Mouse (Mus musculus) B cell, adult 2 months (primary cell): ENCODE data around the gene Fbxw2.
"Not testable (repeated sequence)": the region's sequence is repeated elsewhere in the genome, so short reads cannot be mapped to it uniquely, and the experiment has no call there.

Experiments used
- DNase-seq, 2 experiments: peaks; one replicate each; pipeline ENCODE4 v3.0.0; 2022

Fbxw2 gene

DNA sequence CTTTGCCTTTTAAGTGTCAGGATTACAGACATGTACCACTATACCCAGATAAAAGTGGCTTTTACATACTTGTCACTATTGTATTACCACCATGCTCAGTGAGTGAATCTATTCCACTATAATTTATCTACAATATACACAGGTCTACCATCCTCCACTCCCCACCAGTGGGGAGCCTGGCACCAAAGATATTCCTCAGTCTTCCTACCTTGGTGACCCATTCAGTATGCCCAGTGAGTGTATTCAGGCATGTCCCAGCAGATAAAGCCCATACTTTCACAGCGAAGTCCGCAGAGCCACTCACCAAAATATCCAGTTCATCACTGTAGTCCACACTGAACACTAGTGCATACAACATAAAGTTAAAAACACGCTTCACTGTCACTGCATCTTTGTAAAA lies 15.3 kb downstream of the Fbxw2 start:
- DNase-seq, result no peak

DNA sequence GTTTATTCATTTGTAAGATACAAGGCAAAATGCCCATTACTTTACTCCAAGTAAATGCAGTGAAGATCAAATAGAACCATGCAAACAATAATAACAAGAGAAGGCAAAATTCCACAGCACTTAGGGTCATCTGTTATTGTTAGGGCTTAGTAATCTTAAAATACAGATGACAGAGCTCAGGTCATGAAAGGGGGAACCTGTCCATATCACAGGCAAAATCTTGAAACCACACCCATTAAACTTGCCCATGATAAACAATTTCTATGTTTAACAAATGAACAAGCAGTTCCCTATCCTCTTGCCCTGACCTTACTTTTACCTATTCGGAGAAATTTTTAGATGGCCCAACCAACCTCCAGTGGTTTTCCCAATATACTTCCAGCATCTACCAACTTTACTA lies 16.5 kb downstream of the Fbxw2 start:
- DNase-seq, result no peak

DNA sequence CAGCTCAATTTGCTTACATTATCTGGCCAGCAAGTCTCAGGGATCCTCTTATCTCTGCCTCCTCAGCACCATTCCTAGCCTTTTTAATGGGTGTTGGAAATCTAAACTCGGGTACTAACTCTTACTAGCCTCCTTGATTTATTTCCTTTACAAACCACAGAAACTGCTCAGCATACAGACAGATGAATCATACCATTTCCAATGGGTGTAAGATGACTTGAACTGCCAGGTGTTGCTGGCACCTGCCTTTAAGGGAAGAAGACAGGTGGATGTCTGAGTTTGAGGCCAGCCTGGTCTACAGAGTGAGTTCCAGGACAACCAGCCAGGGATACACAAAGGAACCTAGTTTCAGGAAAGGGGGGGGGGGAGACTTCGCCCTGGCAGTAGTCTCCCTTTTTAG lies 18.1 kb downstream of the Fbxw2 start:
- no peak for DNase-seq

GRCm38 (mm10) chr2:34805364-34805950 lies 20.7 kb downstream of the Fbxw2 start:
- no peak for DNase-seq

GRCm38 (mm10) chr2:34804815-34805214 lies 21.3 kb downstream of the Fbxw2 start:
- DNase-seq, result no peak

GRCm38 (mm10) chr2:34804172-34804571 lies 21.9 kb downstream of the Fbxw2 start:
- no peak for DNase-seq

DNA sequence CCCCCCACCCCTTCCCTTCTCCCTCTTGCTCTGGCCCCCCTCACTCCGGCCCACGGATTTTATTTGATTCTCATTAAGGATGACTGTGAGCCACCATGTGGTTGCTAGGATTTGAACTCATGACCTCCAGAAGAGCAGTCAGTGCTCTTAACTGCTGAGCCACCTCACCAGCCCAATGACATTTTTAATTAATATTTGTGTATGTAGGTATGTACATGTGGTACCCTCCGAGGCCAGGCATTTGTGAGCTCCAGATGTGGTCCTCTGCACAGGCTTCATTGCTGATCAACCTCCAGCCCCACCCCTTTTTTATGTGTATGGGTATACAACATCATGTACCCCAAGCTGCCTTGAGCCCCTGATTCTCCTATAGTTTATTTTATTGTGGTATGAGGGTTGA lies 22.4 kb downstream of the Fbxw2 start:
- DNase-seq, result no peak

GRCm38 (mm10) chr2:34802565-34803245 lies 23.4 kb downstream of the Fbxw2 start:
- DNase-seq, result peak; percentile 58 to 64

DNA sequence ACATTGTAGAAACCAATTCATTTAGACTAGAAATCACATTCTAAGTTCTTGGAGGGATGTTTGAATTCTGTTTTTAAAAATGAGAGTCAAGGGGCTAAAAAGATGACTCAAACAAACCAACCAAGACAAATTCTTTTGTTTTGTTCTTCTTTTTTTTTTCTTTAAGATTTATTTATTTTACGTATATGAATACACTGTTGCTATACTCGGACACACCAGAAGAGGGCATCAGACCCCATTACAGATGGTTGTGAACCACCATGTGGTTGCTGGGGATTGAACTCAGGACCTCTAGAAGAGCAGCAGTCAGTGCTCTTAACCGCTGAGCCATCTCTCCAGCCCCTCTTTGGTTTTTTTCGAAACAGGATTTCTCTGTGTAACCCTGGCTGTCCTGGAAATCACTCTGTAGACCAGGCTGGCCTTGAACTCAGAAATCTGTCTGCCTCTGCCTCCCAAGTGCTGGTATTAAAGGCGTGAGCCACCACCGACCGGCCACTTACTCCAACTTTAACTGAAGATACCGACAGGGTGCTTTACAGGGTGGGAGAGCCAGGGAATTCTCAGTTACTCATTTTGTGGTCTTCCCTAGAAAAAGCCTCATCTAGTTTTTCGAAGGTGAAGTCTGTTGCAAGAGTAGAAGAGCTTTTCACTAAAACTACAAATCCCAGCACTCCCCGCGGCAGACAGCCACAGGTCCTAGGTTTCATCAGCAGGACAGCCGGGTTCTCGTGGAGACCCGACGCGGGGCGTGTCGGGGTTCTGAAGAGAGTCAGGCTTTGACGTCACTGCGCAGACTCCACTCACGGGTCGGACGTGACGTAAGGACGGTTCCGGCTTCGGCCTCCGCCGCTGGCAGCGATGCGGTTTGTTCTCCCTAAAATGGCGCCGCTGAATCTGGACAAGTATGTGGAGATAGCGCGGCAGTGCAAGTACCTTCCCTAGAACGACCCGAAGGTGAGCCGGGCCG lies 24.3 kb downstream of the Fbxw2 start:
- DNase-seq, result peak; percentile 95 to 97

DNA sequence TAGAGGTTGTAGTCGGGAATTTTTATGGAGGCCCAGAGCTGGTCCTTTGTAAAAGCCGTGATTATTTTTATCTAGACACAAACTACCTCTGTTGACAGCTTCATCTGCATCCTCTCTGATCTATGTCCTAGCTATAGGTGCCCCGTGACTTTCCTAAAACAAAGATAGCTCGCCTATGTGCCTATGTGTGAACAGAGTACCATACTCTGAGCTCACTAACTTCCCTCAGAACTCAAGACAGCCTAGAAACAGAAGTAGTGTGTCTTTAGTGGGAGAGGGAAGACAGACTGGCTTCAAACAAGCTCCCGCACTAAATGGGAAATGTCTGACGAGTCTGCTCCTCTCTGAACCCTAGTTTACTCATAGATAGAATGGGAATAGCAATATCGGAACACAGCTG lies 25.7 kb downstream of the Fbxw2 start:
- DNase-seq, result no peak

DNA sequence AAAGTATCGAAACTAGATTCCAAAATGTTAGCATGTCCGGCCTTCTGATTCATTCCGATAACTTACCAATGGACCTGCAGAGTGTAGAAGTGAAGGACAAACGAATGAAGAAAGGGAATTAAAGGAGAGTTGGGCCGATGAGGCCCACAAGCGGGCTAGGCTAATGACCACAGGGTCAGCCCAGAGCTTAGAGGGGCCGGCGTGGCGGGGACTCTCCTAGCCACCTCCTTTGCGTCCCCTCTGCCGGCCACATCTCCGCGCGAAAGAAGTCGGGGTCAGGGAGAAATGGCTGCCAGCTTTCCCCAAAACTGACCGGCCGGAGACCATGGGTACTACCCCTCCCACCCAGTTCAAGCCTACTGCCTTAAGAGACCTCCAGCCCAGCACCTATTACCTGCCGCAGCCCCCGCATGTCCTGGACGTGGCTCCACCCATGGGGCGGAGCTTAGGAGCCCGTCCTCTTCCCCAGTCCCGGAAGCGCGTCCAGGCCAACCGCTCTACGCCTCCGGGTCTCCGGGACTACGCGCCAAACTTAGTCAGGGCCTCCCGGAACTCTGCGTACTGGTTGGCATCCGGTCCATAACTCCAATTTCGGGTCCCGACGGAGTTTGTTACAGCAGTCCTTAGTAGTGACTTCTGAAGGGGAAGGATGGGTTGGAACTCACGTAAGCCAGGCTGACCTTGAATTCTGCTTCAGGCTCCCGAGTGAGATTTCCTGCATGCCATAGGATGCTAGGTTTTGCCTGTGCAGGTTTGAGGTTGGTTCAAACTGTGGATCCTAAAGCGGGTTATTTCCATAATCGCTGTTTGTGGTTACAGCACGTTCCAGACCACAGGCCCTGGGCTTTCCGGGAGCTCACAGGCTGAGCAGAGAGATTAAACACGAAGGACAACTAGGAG lies 26.5 kb downstream of the Fbxw2 start, which contains the start of gene Rabepk:
Rabepk (minus strand) TSS at position 556 of the 900 bp plus-strand sequence.
- DNase-seq, result peak; percentile 84

DNA sequence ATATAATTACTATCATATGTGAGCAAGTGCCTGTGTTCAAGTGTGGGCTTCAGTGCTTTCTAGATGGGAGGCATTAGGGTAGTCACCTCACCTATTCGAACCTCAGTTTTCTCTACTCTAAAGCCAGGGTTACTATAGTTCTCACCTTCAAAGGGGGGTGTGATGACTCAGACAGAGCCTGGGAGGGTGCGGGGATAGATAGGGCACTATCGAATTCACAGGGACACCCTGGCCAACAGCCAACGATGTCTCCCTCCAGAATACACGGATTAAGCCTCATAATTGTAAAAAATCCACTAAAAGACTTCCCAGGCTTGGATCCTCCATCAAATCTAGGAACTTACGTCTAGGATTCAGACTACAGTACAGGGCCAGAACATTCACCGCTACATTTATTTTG lies 30.7 kb downstream of the Fbxw2 start:
- no peak for DNase-seq

GRCm38 (mm10) chr2:34794511-34794910 lies 31.6 kb downstream of the Fbxw2 start:
- no peak for DNase-seq

DNA sequence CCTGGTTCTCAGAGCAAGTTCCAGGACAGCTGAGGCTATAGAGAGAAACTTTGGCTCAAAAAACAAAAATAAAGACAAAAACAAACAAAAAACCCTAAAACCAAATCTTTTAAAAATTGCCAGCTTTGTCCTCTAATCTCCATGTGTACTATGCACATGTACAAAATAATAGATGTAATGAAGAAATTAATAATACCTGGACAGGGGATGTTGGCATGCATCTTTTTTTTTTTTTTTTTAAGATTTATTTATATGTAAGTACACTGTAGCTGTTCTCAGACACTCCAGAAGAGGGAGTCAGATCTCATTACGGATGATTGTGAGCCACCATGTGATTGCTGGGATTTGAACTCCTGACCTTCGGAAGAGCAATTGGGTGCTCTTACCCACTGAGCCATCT lies 33.6 kb downstream of the Fbxw2 start:
- DNase-seq, result not testable (repeated sequence)

DNA sequence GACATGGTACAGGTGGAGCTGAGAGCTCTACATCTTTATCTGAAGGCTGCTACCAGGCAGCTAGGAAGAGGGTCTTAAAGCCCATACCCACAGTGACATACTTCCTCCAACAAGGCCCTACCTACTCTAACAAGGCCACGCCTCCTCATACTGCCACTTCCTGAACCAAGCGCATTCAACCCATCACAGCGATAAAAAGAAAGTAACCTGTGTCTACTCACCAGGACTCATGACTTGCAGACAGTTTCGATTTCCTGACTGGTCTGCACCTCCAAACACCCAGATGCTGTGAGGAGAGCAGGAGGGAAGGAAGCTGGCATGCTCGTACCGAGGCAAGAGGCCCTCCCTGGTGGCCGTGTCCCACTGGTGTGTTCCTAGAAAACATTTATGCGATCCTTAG lies 35.8 kb downstream of the Fbxw2 start:
- DNase-seq, result peak; percentile 74 to 79

DNA sequence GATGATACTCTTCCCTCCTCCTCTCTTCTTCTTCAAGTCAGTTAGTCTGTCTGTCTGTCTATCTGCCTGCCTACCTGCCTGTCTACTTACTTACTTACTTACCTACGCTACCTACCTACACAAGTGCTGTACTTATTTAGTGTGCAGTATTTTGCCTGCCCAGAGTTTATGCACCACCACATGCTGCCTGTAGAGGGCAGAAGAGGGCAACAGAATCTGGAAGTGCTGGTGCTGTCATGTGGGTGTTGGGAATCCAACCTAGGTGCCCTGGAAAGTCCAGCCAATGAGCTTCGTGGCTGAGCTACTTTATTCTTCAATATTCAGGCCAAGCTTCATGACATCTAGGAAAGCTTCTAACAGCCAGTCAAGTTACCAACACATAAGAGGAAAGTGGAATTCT lies 42.0 kb downstream of the Fbxw2 start:
- DNase-seq, result peak; percentile 75 to 76

DNA sequence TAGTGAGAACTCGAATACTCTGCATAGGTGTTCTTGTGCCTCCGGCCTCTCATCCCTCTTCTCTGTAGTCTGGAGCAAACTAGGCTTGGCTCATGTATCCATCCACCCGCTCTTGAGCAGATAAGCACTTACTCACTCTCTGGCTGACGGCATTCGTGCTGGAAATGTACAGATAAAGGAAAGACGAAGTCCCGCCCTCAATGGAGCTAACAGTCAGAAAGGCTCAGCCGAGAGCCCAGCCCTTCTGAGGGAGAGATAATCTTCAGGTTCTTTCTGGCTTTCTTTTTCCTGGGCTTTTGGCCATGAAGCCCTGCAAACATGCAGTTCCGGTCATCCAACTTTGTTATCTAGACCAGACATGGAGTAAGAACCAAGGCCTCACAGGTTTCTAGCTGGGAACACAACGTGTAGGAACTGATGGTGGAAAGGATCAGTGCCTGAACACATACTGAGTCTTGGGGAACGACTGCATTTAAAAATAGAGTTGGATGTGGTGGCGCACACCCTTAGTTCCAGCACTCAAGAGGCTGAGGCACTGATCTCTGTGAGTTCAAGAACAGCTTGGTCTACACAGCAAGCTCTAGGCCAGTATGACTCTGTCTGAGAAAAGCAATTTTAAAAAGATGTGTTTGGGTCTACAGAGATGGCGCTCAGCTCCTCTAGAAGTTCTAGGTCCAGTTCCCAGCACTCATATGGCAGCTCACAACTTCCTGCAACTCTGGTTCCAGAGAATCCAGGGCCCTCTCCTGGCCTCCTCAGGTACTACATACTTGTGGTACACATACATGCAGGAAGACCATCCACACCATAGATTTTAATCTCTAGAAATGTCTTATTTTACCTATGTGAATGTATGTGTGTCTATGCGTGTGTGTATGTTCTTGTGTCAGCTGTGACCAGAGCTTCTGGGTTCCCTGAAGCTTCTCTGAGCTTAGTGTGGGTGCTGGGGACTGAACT lies 42.8 kb downstream of the Fbxw2 start:
- no peak for DNase-seq

- DNase-seq, result no peak
These were observed 48.8 kb downstream of the Fbxw2 start for GRCm38 (mm10) chr2:34777237-34777868.

- no peak for DNase-seq
These were observed 51.6 kb downstream of the Fbxw2 start for GRCm38 (mm10) chr2:34774493-34774892.

- no peak for DNase-seq
These were observed 52.4 kb downstream of the Fbxw2 start for GRCm38 (mm10) chr2:34773673-34774072.
